In the genomic region with DNA sequence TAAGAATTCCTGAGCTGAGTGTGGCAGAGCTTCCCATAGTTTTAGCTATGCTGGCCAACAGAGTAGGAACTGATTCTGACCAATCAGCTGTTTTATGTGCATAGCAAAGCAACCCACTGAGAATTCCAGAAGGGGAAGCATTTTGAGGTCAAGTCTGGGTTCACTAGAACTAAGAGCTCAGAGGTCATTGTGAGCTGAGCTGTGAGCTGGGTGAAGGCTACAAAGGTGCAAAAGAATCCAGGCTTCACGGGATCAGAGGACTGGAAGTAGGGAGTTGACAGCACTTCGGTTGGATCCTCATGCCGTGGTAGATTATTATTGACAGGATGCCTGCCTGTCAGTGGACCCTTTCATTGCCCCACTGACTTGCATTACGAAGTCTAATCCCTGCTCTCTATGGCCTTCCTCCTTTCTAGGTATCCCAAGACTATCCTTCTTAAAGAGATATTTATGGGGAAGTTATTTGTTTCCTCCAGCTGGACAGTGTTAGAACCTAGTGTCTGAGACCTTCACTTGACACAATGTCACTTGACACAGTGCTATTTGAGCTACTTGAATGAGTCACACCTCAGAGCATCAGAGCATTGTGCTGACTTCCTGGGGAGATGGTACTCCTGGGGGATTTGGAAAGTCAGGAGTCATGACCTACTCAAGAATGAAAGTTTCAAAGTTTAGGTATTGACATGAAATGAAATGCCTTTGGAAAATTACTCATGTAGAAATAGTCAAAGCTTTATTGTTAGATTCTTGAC, we compare ENCODE assay signal across 15 mouse cellular contexts.
DNase-seq lines count a peak whose midpoint lies in the region; ATAC-seq lines count a peak whose summit lies in the region.
"Had no signal": no experiment of that assay in that cellular context is flagged by ENCODE, and none has a peak within 500 bp of the region (broad histone marks: within the 10 kb centered on the region; RNA-seq: fewer than 3 reads in every experiment).

No protein-coding gene starts in this region.

- H3K4me1 ChIP-seq in heart, embryonic 11.5 days (ENCODE audit: control insufficient read depth, insufficient read depth, low read length): peaks cover 8% of the 10 kb centered on the region
- H3K4me1 ChIP-seq in midbrain, embryonic 11.5 days (ENCODE audit: control insufficient read depth, insufficient read depth, low read length): peaks cover 2% of the 10 kb centered on the region; the same call in 1 of the 2 replicates
- peaks cover 21% of the 10 kb centered on the region; the same call in 1 of the 2 replicates for H3K4me1 ChIP-seq in midbrain, embryonic 13.5 days (replicated peaks)
- peaks cover 6% of the 10 kb centered on the region for H3K4me1 ChIP-seq in kidney, embryonic 14.5 days (ENCODE audit: control insufficient read depth, insufficient read depth, low read length)
- H3K4me1 ChIP-seq: forebrain, embryonic 13.5 days had no signal

- no peaks in the 10 kb centered on the region for H3K27me3 ChIP-seq in heart, embryonic 11.5 days (ENCODE audit: control insufficient read depth, insufficient read depth, low read length)
- H3K27me3 ChIP-seq in midbrain, embryonic 11.5 days (ENCODE audit: control insufficient read depth, insufficient read depth, low read length): no peaks in the 10 kb centered on the region
- no peaks in the 10 kb centered on the region for H3K27me3 ChIP-seq in midbrain, embryonic 13.5 days
- H3K27me3 ChIP-seq in kidney, embryonic 14.5 days (ENCODE audit: control insufficient read depth, insufficient read depth, low read length): no peaks in the 10 kb centered on the region
- H3K27me3 ChIP-seq: forebrain, embryonic 13.5 days had no signal

- 41% methylated on average over 4 of the region's 4 CpGs for WGBS in heart, embryonic 11.5 days (ENCODE audit: insufficient replicate concordance)
- WGBS in midbrain, embryonic 11.5 days: 38% methylated on average over 4 of the region's 4 CpGs
- WGBS in midbrain, embryonic 13.5 days: 40% methylated on average over 4 of the region's 4 CpGs
- 27% methylated on average over 4 of the region's 4 CpGs for WGBS in kidney, embryonic 14.5 days

- intact Hi-C loops in heart, postnatal 14 days (cut with DNase I): no loop called here

- DNase-seq in heart, postnatal 14 days: no peak
- DNase-seq in midbrain, embryonic 11.5 days (ENCODE audit: low spot score, missing footprints): peak; percentile 72
- peak; percentile 9 for DNase-seq in mesoderm, embryonic 11.5 days (ENCODE audit: low read depth, low spot score)
- no peak for DNase-seq in left cerebral cortex, adult 9 months (ENCODE audit: low spot score in 2 of 2)
- DNase-seq in cerebellum, adult 9-10 months: no peak
- DNase-seq: adrenal gland, postnatal 14 days; cerebellum, postnatal 36 days; lung, adult 18-20 months; right cerebral cortex, postnatal 25 days; thymus, adult 18-20 months had no signal

- peak overlapping the region; percentile 29; the same call in 1 of the 2 replicates for H3K27ac ChIP-seq in heart, embryonic 11.5 days (ENCODE audit: low read depth, low read length)
- no peak overlapping the region for H3K27ac ChIP-seq in midbrain, embryonic 11.5 days (ENCODE audit: low read depth, low read length)
- H3K27ac ChIP-seq in midbrain, embryonic 13.5 days: no peak overlapping the region
- no peak overlapping the region for H3K27ac ChIP-seq in kidney, embryonic 14.5 days (ENCODE audit: low read depth, low read length)
- H3K27ac ChIP-seq: forebrain, embryonic 13.5 days had no signal

- peak; percentile 39; the same call in 1 of the 2 replicates for ATAC-seq in heart, embryonic 11.5 days (replicated peaks; ENCODE audit: insufficient number of reproducible peaks, low FRiP score, low TSS enrichment)
- no peak; the same call in 1 of the 2 replicates for ATAC-seq in midbrain, embryonic 11.5 days (ENCODE audit: low FRiP score)
- ATAC-seq in midbrain, embryonic 13.5 days: no peak
- ATAC-seq in kidney, embryonic 14.5 days (ENCODE audit: low FRiP score, low TSS enrichment): peak; percentile 64; the same call in 1 of the 2 replicates
- ATAC-seq: forebrain, embryonic 13.5 days had no signal

- H3K4me3 ChIP-seq in heart, embryonic 11.5 days (ENCODE audit: low read depth, low read length): no peak overlapping the region
- H3K4me3 ChIP-seq in midbrain, embryonic 11.5 days (ENCODE audit: low read depth, low read length): no peak overlapping the region
- no peak overlapping the region for H3K4me3 ChIP-seq in midbrain, embryonic 13.5 days (replicated peaks)
- H3K4me3 ChIP-seq in kidney, embryonic 14.5 days (ENCODE audit: low read length): no peak overlapping the region
- H3K4me3 ChIP-seq: forebrain, embryonic 13.5 days; myocyte had no signal

- no peaks in the 10 kb centered on the region for H3K36me3 ChIP-seq in heart, embryonic 11.5 days (ENCODE audit: control insufficient read depth, insufficient read depth, low read length)
- H3K36me3 ChIP-seq in midbrain, embryonic 11.5 days (ENCODE audit: control insufficient read depth, insufficient read depth, low read length): no peaks in the 10 kb centered on the region
- H3K36me3 ChIP-seq in midbrain, embryonic 13.5 days: no peaks in the 10 kb centered on the region
- no peaks in the 10 kb centered on the region for H3K36me3 ChIP-seq in kidney, embryonic 14.5 days (ENCODE audit: control insufficient read depth, insufficient read depth, low read length)

- H3K9me3 ChIP-seq in heart, embryonic 11.5 days (replicated peaks; ENCODE audit: control insufficient read depth, low read length): no peaks in the 10 kb centered on the region
- H3K9me3 ChIP-seq in midbrain, embryonic 11.5 days (ENCODE audit: control insufficient read depth, low read length): no peaks in the 10 kb centered on the region
- H3K9me3 ChIP-seq in midbrain, embryonic 13.5 days: no peaks in the 10 kb centered on the region
- H3K9me3 ChIP-seq in kidney, embryonic 14.5 days (ENCODE audit: control insufficient read depth, low read length): no peaks in the 10 kb centered on the region
- H3K9me3 ChIP-seq: forebrain, embryonic 13.5 days had no signal

- H3K9ac ChIP-seq in heart, embryonic 11.5 days (ENCODE audit: low read depth, low read length): no peak overlapping the region
- H3K9ac ChIP-seq in midbrain, embryonic 11.5 days (ENCODE audit: low read length): no peak overlapping the region
- no peak overlapping the region for H3K9ac ChIP-seq in midbrain, embryonic 13.5 days (replicated peaks)
- no peak overlapping the region for H3K9ac ChIP-seq in kidney, embryonic 14.5 days (ENCODE audit: low read depth, low read length)
- H3K9ac ChIP-seq: forebrain, embryonic 13.5 days had no signal

- H3K4me2 ChIP-seq in heart, embryonic 11.5 days: no peak overlapping the region
- no peak overlapping the region for H3K4me2 ChIP-seq in midbrain, embryonic 11.5 days
- no peak overlapping the region for H3K4me2 ChIP-seq in midbrain, embryonic 13.5 days (replicated peaks)
- H3K4me2 ChIP-seq in kidney, embryonic 14.5 days (replicated peaks; ENCODE audit: low read depth, low read length): no peak overlapping the region
- H3K4me2 ChIP-seq: forebrain, embryonic 13.5 days had no signal

Comparison
In these comparisons a context has a peak if more than half of its experiments do, and no peak if none do; other contexts are left out.
1. ATAC-seq: peak in heart, embryonic 11.5 days (single experiment) and kidney, embryonic 14.5 days (single experiment); none in midbrain, embryonic 11.5 days (single experiment) and midbrain, embryonic 13.5 days (single experiment).
2. DNase-seq: peak in midbrain, embryonic 11.5 days (single experiment) and mesoderm, embryonic 11.5 days (single experiment); none in heart, postnatal 14 days (0 of 2), left cerebral cortex, adult 9 months (0 of 2) and cerebellum, adult 9-10 months (single experiment).